Mouse (Mus musculus) liver, embryonic 13.5 days (tissue): ENCODE measurements around the gene Pebp1. TPM values are rescaled to one million over a fixed set of nuclear protein-coding genes. Genes with fewer than 3 reads are reported as not detected.

Source experiments
- ATAC-seq: fragments of 200-750 bp; cut with Nextera tagmentation; 2 replicates; pipeline ENCODE4 v1.8.0; 2017; ENCODE audit warnings: low read depth, mild to moderate bottlenecking, moderate number of reproducible peaks, moderate library complexity
- DNase-seq: peaks from one replicate; pipeline ENCODE4 v3.0.0; 2022
- H3K27ac ChIP-seq: fragments of 300-500 bp; sonication (generic); 2 replicates; pipeline ENCODE4 v1.5.1; 2015; ENCODE audit warnings: moderate library complexity, mild to moderate bottlenecking, inconsistent platforms
- H3K27me3 ChIP-seq: fragments of 300-500 bp; sonication (generic); 2 replicates; pipeline ENCODE4 v1.6.1; 2015; ENCODE audit warnings: mild to moderate bottlenecking, inconsistent platforms
- H3K36me3 ChIP-seq: fragments of 300-500 bp; sonication (generic); 2 replicates; pipeline ENCODE4 v1.6.1; 2015; ENCODE audit warnings: mild to moderate bottlenecking, inconsistent platforms
- H3K4me1 ChIP-seq: fragments of 300-500 bp; sonication (generic); replicated peaks from 2 replicates; pipeline ENCODE4 v1.6.1; 2015; ENCODE audit warnings: inconsistent platforms
- H3K4me2 ChIP-seq: fragments of 300-500 bp; sonication (generic); 2 replicates; pipeline ENCODE4 v1.6.1; 2015; ENCODE audit warnings: inconsistent platforms, mild to moderate bottlenecking, moderate library complexity
- H3K4me3 ChIP-seq: fragments of 300-500 bp; sonication (generic); replicated peaks from 2 replicates; pipeline ENCODE4 v1.5.1; 2015; ENCODE audit warnings: mild to moderate bottlenecking, inconsistent platforms
- H3K9ac ChIP-seq: fragments of 300-500 bp; sonication (generic); 2 replicates; pipeline ENCODE4 v1.6.1; 2015; ENCODE audit warnings: mild to moderate bottlenecking, inconsistent platforms
- H3K9me3 ChIP-seq: fragments of 300-500 bp; sonication (generic); replicated peaks from 2 replicates; pipeline ENCODE4 v1.6.1; 2016; ENCODE audit warnings: inconsistent platforms
- WGBS: fragments of 180-500 bp; shearing (Covaris S2); methylation state at CpG from one replicate; pipeline ENCODE4 v1.1.7; 2015; ENCODE audit not compliant: insufficient replicate concordance; 5-methylcytosine and 5-hydroxymethylcytosine counted together
- polyA plus RNA-seq: library from polyadenylated mRNA; unstranded; fragments of >200 nt; fragmentation: Nextera tagmentation; extraction: Ambion mirVana; gene quantifications from 2 replicates; pipeline ENCODE4 v1.2.1, GENCODE M21; 2015

Pebp1 gene
- polyA plus RNA-seq, 1 experiment from 2014 or later, result 275 TPM

GRCm38 (mm10) chr5:117264701-117265100, 22.7 kb downstream of the Pebp1 start:
- Histone ChIP-seq H3K27me3 (no peaks in the 10 kb centered on the region), H3K4me2 (no peak overlapping the region), H3K9me3 (0 out of 2 replicates have a peak, but pooled peaks cover 2% of the 10 kb centered on the region), H3K4me1 (no peaks in the 10 kb centered on the region), H3K9ac (no peak overlapping the region), H3K36me3 (peaks cover 87% of the 10 kb centered on the region), H3K27ac (no peak overlapping the region), H3K4me3 (no peak overlapping the region)
- DNase-seq (no peak), ATAC-seq (no peak)
- WGBS, result 86% methylated on average over 5 of the region's 5 CpGs

- H3K27ac ChIP-seq, result no peak overlapping the region
- no peak overlapping the region for H3K9ac ChIP-seq
- H3K4me1 ChIP-seq, result no peaks in the 10 kb centered on the region
- H3K4me2 ChIP-seq, result no peak overlapping the region
- ATAC-seq, result no peak
- 76% methylated on average over 21 of the region's 21 CpGs for WGBS
- H3K27me3 ChIP-seq, result no peaks in the 10 kb centered on the region
- DNase-seq, result no peak
- peaks cover 94% of the 10 kb centered on the region for H3K36me3 ChIP-seq
- H3K9me3 ChIP-seq, result 0 out of 2 replicates have a peak, but pooled peaks cover 2% of the 10 kb centered on the region
- no peak overlapping the region for H3K4me3 ChIP-seq
These were observed 23.9 kb downstream of the Pebp1 start for GRCm38 (mm10) chr5:117263566-117263965.

DNA sequence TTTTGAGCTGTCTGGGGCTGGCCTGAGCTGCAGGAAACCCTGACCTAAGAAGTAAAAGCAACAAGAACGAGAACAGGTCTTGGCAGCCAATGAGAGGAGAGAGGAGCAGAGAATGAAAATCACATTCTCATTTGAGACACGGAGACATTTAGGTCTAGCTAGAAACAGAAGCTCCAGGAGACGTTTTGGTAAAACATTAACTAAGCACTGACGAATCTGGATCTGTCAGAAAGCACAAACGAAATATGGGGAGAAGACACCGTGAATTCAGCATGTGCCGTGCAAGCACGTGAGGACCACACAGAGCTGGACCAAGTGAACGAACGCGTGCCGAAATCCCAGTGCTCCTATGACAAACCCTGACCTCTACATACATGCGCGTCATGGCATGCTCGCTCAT, 29.1 kb downstream of the Pebp1 start:
- no peak overlapping the region for H3K4me3 ChIP-seq
- no peak for DNase-seq
- H3K27ac ChIP-seq, result no peak overlapping the region
- 89% methylated on average over 15 of the region's 15 CpGs for WGBS
- no peaks in the 10 kb centered on the region for H3K27me3 ChIP-seq
- no peaks in the 10 kb centered on the region for H3K4me1 ChIP-seq
- peaks cover 98% of the 10 kb centered on the region for H3K36me3 ChIP-seq
- H3K9ac ChIP-seq, result no peak overlapping the region
- no peak for ATAC-seq
- no peak overlapping the region for H3K4me2 ChIP-seq
- H3K9me3 ChIP-seq, result no peaks in the 10 kb centered on the region

DNA sequence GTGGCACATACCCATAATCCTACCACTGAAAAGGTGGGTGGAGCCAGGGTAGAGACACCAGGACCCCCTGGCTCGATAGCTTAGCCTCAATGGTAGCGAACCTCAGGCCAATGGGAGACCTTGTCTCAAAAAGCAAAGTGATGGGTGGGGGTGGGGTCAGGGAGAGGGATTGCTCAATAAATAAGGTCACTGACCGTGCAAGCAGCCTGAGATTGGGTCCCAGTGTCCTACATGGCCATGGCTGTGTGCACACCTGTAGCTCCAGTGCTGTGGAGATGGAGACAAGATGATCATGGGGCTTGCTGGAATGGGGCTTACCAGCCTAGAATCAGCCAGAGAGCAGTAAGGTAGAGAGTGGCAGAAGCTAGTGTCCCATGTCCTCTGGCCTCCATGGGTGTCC, 35.7 kb downstream of the Pebp1 start:
- Histone ChIP-seq H3K9ac (no peak overlapping the region), H3K9me3 (no peaks in the 10 kb centered on the region), H3K4me2 (no peak overlapping the region), H3K36me3 (peaks cover 95% of the 10 kb centered on the region), H3K27me3 (no peaks in the 10 kb centered on the region), H3K4me1 (no peaks in the 10 kb centered on the region), H3K27ac (no peak overlapping the region), H3K4me3 (no peak overlapping the region)
- DNase-seq (no peak), ATAC-seq (no peak)
- WGBS, result 93% methylated on average over 3 of the region's 3 CpGs

- Histone ChIP-seq H3K27ac (no peak overlapping the region), H3K27me3 (no peaks in the 10 kb centered on the region), H3K4me1 (no peaks in the 10 kb centered on the region), H3K9ac (no peak overlapping the region), H3K4me2 (no peak overlapping the region), H3K9me3 (no peaks in the 10 kb centered on the region), H3K36me3 (peaks cover 95% of the 10 kb centered on the region), H3K4me3 (no peak overlapping the region)
- 75% methylated on average over 18 of the region's 24 CpGs for WGBS
- ATAC-seq, result no peak
- DNase-seq, result no peak
These were observed 36.6 kb downstream of the Pebp1 start for GRCm38 (mm10) chr5:117250796-117251195.

- no peak overlapping the region for H3K9ac ChIP-seq
- H3K4me3 ChIP-seq, result no peak overlapping the region
- no peak overlapping the region for H3K4me2 ChIP-seq
- no peaks in the 10 kb centered on the region for H3K27me3 ChIP-seq
- ATAC-seq (peak; percentile 42; the same call in 1 of the 2 replicates), DNase-seq (no peak)
- H3K27ac ChIP-seq, result no peak overlapping the region
- no peaks in the 10 kb centered on the region for H3K9me3 ChIP-seq
- 76% methylated on average over 10 of the region's 10 CpGs for WGBS
- peaks cover 96% of the 10 kb centered on the region for H3K36me3 ChIP-seq
- H3K4me1 ChIP-seq, result peaks cover 6% of the 10 kb centered on the region; the same call in 1 of the 2 replicates
These were observed 39.1 kb downstream of the Pebp1 start for GRCm38 (mm10) chr5:117248351-117248750.

- ATAC-seq (no peak), DNase-seq (no peak)
These were observed 42.3 kb downstream of the Pebp1 start for GRCm38 (mm10) chr5:117245170-117245569.

GRCm38 (mm10) chr5:117242671-117243478, 44.5 kb downstream of the Pebp1 start:
- Histone ChIP-seq H3K4me2 (no peak overlapping the region), H3K36me3 (peaks cover 83% of the 10 kb centered on the region), H3K27me3 (no peaks in the 10 kb centered on the region), H3K9me3 (no peaks in the 10 kb centered on the region), H3K4me1 (peaks cover 6% of the 10 kb centered on the region; the same call in 1 of the 2 replicates), H3K4me3 (no peak overlapping the region), H3K9ac (no peak overlapping the region), H3K27ac (no peak overlapping the region)
- 81% methylated on average over 22 of the region's 22 CpGs for WGBS
- ATAC-seq (no peak), DNase-seq (no peak)

More at GRCm38 (mm10) chr5:117245170-117245569, 42.3 kb downstream of the Pebp1 start:
- Histone ChIP-seq H3K36me3 (peaks cover 92% of the 10 kb centered on the region), H3K4me1 (peaks cover 6% of the 10 kb centered on the region; the same call in 1 of the 2 replicates), H3K9ac (no peak overlapping the region), H3K27ac (no peak overlapping the region), H3K4me2 (no peak overlapping the region), H3K4me3 (no peak overlapping the region), H3K9me3 (no peaks in the 10 kb centered on the region), H3K27me3 (no peaks in the 10 kb centered on the region)
- 71% methylated on average over 8 of the region's 8 CpGs for WGBS

- ATAC-seq (no peak), DNase-seq (no peak)
- Histone ChIP-seq H3K36me3 (peaks cover 83% of the 10 kb centered on the region), H3K27ac (no peak overlapping the region), H3K9ac (no peak overlapping the region), H3K4me1 (peaks cover 6% of the 10 kb centered on the region; the same call in 1 of the 2 replicates), H3K27me3 (no peaks in the 10 kb centered on the region), H3K4me2 (no peak overlapping the region), H3K4me3 (no peak overlapping the region), H3K9me3 (no peaks in the 10 kb centered on the region)
- 88% methylated on average over 16 of the region's 16 CpGs for WGBS
These were observed 45.4 kb downstream of the Pebp1 start for GRCm38 (mm10) chr5:117241935-117242531.

- no peaks in the 10 kb centered on the region for H3K27me3 ChIP-seq
- 70% methylated on average over 32 of the region's 32 CpGs for WGBS
- ATAC-seq (no peak), DNase-seq (no peak)
- peak overlapping the region; percentile 32; the same call in 1 of the 2 replicates for H3K4me2 ChIP-seq
- no peak overlapping the region; the same call in 1 of the 2 replicates for H3K4me3 ChIP-seq
- H3K9me3 ChIP-seq, result no peaks in the 10 kb centered on the region
- H3K9ac ChIP-seq, result no peak overlapping the region
- no peak overlapping the region for H3K27ac ChIP-seq
- H3K4me1 ChIP-seq, result peaks cover 6% of the 10 kb centered on the region; the same call in 1 of the 2 replicates
- peaks cover 79% of the 10 kb centered on the region for H3K36me3 ChIP-seq
These were observed 46.6 kb downstream of the Pebp1 start for GRCm38 (mm10) chr5:117240761-117241322.

DNA sequence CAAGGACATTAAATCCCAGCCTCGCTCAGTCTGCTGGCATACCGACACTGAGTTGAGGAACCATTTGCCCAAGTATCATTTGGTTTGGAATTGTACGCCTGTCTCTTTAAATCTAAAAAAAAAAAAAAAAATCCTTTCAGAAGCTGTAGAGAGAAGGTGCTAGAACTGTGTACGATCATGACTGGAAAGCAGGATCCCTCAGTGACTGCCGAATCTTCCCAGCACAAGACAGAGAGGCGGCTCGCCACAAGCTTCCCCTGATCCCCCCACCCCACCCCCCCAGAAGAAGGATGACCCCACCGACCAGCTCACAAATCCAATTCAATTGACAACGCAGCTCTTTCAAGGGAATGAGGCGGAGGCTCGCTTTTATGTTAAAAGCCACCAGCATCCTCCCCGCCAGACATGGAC, 47.1 kb downstream of the Pebp1 start:
- Histone ChIP-seq H3K4me3 (no peak overlapping the region), H3K9me3 (no peaks in the 10 kb centered on the region), H3K9ac (no peak overlapping the region), H3K27ac (no peak overlapping the region), H3K27me3 (no peaks in the 10 kb centered on the region), H3K4me1 (peaks cover 5% of the 10 kb centered on the region; the same call in 1 of the 2 replicates), H3K36me3 (peaks cover 79% of the 10 kb centered on the region), H3K4me2 (peak overlapping the region; percentile 32; the same call in 1 of the 2 replicates)
- DNase-seq, result no peak
- ATAC-seq, result no peak
- WGBS, result 64% methylated on average over 12 of the region's 12 CpGs
